10 mouse cellular contexts compared by ENCODE assay signal in the genomic region with DNA sequence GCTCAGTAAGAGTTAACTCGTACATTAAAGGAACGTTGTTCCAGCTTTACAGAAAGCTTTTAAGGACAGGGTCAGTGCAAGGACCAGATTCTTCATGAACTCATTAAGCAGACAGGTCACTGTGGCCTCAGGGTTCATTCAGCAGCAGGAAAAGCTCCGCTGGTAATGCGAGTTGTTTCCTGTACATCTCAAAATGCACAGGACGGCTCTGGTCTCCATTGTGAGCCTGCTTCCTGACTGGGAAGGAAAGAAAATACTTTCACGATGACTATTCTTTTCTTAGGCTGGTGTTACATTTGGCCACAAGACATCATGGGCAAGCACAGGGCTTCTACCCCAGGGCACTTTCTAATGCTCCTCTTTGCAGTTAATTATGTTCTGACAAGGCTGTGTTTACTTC. TPM values are rescaled to one million over a fixed set of nuclear protein-coding genes. Genes with fewer than 3 reads are reported as not detected.
DNase-seq lines count a peak whose midpoint lies in the region; ATAC-seq and TF ChIP-seq lines count a peak whose summit lies in the region.
"Had no signal": no experiment of that assay in that cellular context is flagged by ENCODE, and none has a peak within 500 bp of the region (broad histone marks: within the 10 kb centered on the region; RNA-seq: fewer than 3 reads in every experiment).

No protein-coding gene starts in this region.

- H3K9ac ChIP-seq in lung, embryonic 16.5 days (ENCODE audit: low read length): no peak overlapping the region
- H3K9ac ChIP-seq in heart, embryonic 11.5 days (ENCODE audit: low read depth, low read length): no peak overlapping the region
- no peak overlapping the region for H3K9ac ChIP-seq in neural tube, embryonic 13.5 days

- 51% methylated on average over 6 of the region's 6 CpGs for WGBS in lung, embryonic 16.5 days
- WGBS in heart, embryonic 11.5 days (ENCODE audit: insufficient replicate concordance): 59% methylated on average over 6 of the region's 6 CpGs
- 53% methylated on average over 6 of the region's 6 CpGs for WGBS in neural tube, embryonic 13.5 days
- 86% methylated on average over 6 of the region's 6 CpGs for WGBS in cerebellum, adult 2 months

- DNase-seq in heart, adult 11 months: peak; percentile 92
- DNase-seq in heart, postnatal 25 days (ENCODE audit: low spot score): no peak
- no peak for DNase-seq in lung, adult 18-20 months
- DNase-seq in cerebellum, adult 2 months: no peak
- no peak for DNase-seq in right cerebral cortex, adult 18-20 months
- DNase-seq: cerebellum, adult 8-10 months; lung, postnatal 14 days had no signal

- peaks cover 19% of the 10 kb centered on the region for H3K4me1 ChIP-seq in lung, embryonic 16.5 days (replicated peaks; ENCODE audit: control insufficient read depth, insufficient read depth, low read length)
- H3K4me1 ChIP-seq in heart, embryonic 11.5 days (ENCODE audit: control insufficient read depth, insufficient read depth, low read length): peaks cover 26% of the 10 kb centered on the region
- H3K4me1 ChIP-seq in neural tube, embryonic 13.5 days (replicated peaks): 0 out of 2 replicates have a peak, but pooled peaks cover 11% of the 10 kb centered on the region
- no peaks in the 10 kb centered on the region for H3K4me1 ChIP-seq in cerebellum, adult 2 months (ENCODE audit: control insufficient read depth, insufficient read depth, low read length)

- no peaks in the 10 kb centered on the region for H3K36me3 ChIP-seq in lung, embryonic 16.5 days (ENCODE audit: control insufficient read depth, insufficient read depth, low read length)
- peaks cover 2% of the 10 kb centered on the region for H3K36me3 ChIP-seq in heart, embryonic 11.5 days (ENCODE audit: control insufficient read depth, insufficient read depth, low read length)
- no peaks in the 10 kb centered on the region; the same call in 1 of the 2 replicates for H3K36me3 ChIP-seq in neural tube, embryonic 13.5 days

- intact Hi-C loops in heart, postnatal 25 days (cut with DNase I): no loop called here

- no peak overlapping the region for H3K4me3 ChIP-seq in lung, embryonic 16.5 days (ENCODE audit: low read length)
- no peak overlapping the region for H3K4me3 ChIP-seq in heart, embryonic 11.5 days (ENCODE audit: low read depth, low read length)
- no peak overlapping the region for H3K4me3 ChIP-seq in neural tube, embryonic 13.5 days
- no peak overlapping the region for H3K4me3 ChIP-seq in cerebellum, adult 2 months (replicated peaks; ENCODE audit: insufficient read depth, low read depth, low read length)

- TF ChIP-seq CTCF in cerebellum, adult 2 months (IDR thresholded peaks at IDR 0.05; ENCODE audit: borderline replicate concordance, insufficient read depth, low read depth, low read length): no peak

- H3K4me2 ChIP-seq in lung, embryonic 16.5 days (ENCODE audit: low read depth, low read length): no peak overlapping the region
- H3K4me2 ChIP-seq in heart, embryonic 11.5 days: no peak overlapping the region
- H3K4me2 ChIP-seq in neural tube, embryonic 13.5 days: no peak overlapping the region

- H3K9me3 ChIP-seq in lung, embryonic 16.5 days (ENCODE audit: control insufficient read depth, low read length): no peaks in the 10 kb centered on the region
- H3K9me3 ChIP-seq in heart, embryonic 11.5 days (replicated peaks; ENCODE audit: control insufficient read depth, low read length): no peaks in the 10 kb centered on the region
- no peaks in the 10 kb centered on the region for H3K9me3 ChIP-seq in neural tube, embryonic 13.5 days

- peak; percentile 67 for ATAC-seq in lung, embryonic 16.5 days (ENCODE audit: low read depth)
- ATAC-seq in heart, embryonic 11.5 days (replicated peaks; ENCODE audit: insufficient number of reproducible peaks, low FRiP score, low TSS enrichment): no peak
- no peak for ATAC-seq in neural tube, embryonic 13.5 days (ENCODE audit: low read depth)

- no peak for TF ChIP-seq POLR2A in cerebellum, adult 2 months (IDR thresholded peaks at IDR 0.05; ENCODE audit: borderline replicate concordance, insufficient read depth, low read length)

- peak overlapping the region; percentile 84 for H3K27ac ChIP-seq in lung, embryonic 16.5 days (ENCODE audit: low read length)
- H3K27ac ChIP-seq in heart, embryonic 11.5 days (ENCODE audit: low read depth, low read length): peak overlapping the region; percentile 37; the same call in 1 of the 2 replicates
- peak overlapping the region; percentile 15 for H3K27ac ChIP-seq in neural tube, embryonic 13.5 days (replicated peaks)
- no peak overlapping the region for H3K27ac ChIP-seq in cerebellum, adult 2 months (ENCODE audit: insufficient read depth, low read length)

- no peaks in the 10 kb centered on the region for H3K27me3 ChIP-seq in lung, embryonic 16.5 days (ENCODE audit: control insufficient read depth, insufficient read depth, low read depth, low read length)
- no peaks in the 10 kb centered on the region for H3K27me3 ChIP-seq in heart, embryonic 11.5 days (ENCODE audit: control insufficient read depth, insufficient read depth, low read length)
- H3K27me3 ChIP-seq in neural tube, embryonic 13.5 days: no peaks in the 10 kb centered on the region
- H3K27me3 ChIP-seq in cerebellum, adult 2 months (ENCODE audit: control insufficient read depth, insufficient read depth, low read length): no peaks in the 10 kb centered on the region

RNA-seq across cellular contexts. Expression of a gene that starts 52.6 kb away (rescaled TPM):
- total RNA-seq in heart, postnatal 25 days (2021): 10 to 100 TPM; 30.9 to 35.7 TPM
- 193 and 203 TPM in 2 replicates for polyA plus RNA-seq in lung, embryonic 16.5 days (2015; fragmentation: Nextera tagmentation; extraction: Ambion mirVana)
- polyA plus RNA-seq in heart, embryonic 11.5 days (2014; fragmentation: Nextera tagmentation; extraction: Ambion mirVana): 163 and 173 TPM in 2 replicates
- polyA plus RNA-seq in neural tube, embryonic 13.5 days (2015; fragmentation: Nextera tagmentation; extraction: Ambion mirVana): 175 and 197 TPM in 2 replicates
- polyA plus RNA-seq in cerebellum, adult 2 months (2012; rRNA removed): 82.0 and 94.5 TPM in 2 replicates

RNA-seq across cellular contexts. Expression of a gene that starts 57.8 kb away (rescaled TPM):
- 10 to 100 TPM; 18.7 to 20.7 TPM for total RNA-seq in heart, postnatal 25 days (2021)
- 49.2 and 52.1 TPM in 2 replicates for polyA plus RNA-seq in lung, embryonic 16.5 days (2015; fragmentation: Nextera tagmentation; extraction: Ambion mirVana)
- polyA plus RNA-seq in heart, embryonic 11.5 days (2014; fragmentation: Nextera tagmentation; extraction: Ambion mirVana): 46.6 and 53.8 TPM in 2 replicates
- polyA plus RNA-seq in neural tube, embryonic 13.5 days (2015; fragmentation: Nextera tagmentation; extraction: Ambion mirVana): 51.0 and 51.6 TPM in 2 replicates
- 129 and 146 TPM in 2 replicates for polyA plus RNA-seq in cerebellum, adult 2 months (2012; rRNA removed)
